Mouse (Mus musculus) bone marrow, adult 2 months (tissue): Measurements from ENCODE around the gene Uqcc1.

ENCODE experiments used
- CTCF ChIP-seq: fragments of 200-500 bp; IDR thresholded peaks from 2 replicates; pipeline ENCODE4 v1.5.1; 2011; ENCODE audit warnings: low read length, control low read depth; ENCODE audit not compliant: control insufficient read depth, insufficient read depth
- POLR2A ChIP-seq: fragments of 200-500 bp; IDR thresholded peaks from 2 replicates; pipeline ENCODE4 v1.6.1; 2011; ENCODE audit warnings: low read depth, mild to moderate bottlenecking, control low read depth, low read length, borderline replicate concordance; ENCODE audit not compliant: control insufficient read depth

DNA sequence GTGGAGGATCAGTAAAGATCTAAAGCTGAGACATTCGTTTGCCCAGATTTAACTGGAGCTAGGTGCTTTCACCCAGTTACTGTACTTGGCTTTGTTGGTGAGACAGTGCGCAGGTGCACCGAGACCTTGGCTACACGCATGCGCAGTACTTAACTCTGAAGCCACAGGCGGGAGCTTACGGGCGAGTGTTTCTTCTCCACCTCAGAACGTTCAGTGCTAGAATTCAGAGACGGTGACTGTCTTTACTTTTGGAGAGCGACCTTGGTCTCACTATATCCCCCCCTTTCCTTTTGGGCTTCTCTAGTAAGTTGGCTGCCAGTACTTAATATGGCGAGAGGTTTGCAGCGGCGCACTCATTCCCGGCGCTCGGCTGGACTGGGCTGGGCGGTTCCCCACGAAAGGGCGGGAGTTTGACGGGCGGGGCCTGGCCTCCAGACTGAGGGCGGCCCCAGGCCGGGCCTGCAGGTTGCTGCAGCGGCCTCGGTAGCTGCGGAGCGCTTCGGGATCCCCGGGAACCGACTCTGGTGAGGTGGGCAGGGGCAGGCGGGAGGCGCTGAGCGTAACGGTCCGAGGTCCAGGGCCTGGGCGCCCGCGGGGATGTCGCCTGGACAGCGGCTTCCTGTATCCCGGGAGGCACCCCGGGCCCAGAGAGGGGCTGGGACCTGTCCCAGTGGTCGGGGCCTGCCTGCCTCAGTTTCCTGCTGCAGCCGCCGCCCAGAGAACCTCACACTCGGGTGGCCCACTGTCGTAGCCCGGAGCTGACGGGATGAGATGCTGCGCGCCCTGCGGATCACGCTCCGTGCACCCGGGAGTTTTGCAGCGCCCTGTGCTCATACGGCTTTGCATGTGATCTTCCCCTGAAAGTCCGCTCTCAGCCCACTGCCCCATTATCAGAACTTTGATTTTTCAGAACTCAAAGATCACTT lies 26.3 kb upstream of the Uqcc1 start, which contains the start of gene Cep250:
- TF ChIP-seq POLR2A (peak; percentile 81; the same call in 1 of the 2 replicates), CTCF (no peak)
